Mouse (Mus musculus): ENCODE data around the gene Arhgap4.

GRCm38 (mm10) chrX:73916945-73917344, 4.7 kb downstream of the Arhgap4 start:
- no peak for TF ChIP-seq CTCF (IDR thresholded peaks at IDR 0.05; ENCODE audit: low read depth)
- no peak for TF ChIP-seq EP300 (IDR thresholded peaks at IDR 0.05; ENCODE audit: low read depth)

Data from liver, postnatal 0 days (tissue).